Comparison of ENCODE assay signal across 19 mouse cellular contexts in the genomic region with DNA sequence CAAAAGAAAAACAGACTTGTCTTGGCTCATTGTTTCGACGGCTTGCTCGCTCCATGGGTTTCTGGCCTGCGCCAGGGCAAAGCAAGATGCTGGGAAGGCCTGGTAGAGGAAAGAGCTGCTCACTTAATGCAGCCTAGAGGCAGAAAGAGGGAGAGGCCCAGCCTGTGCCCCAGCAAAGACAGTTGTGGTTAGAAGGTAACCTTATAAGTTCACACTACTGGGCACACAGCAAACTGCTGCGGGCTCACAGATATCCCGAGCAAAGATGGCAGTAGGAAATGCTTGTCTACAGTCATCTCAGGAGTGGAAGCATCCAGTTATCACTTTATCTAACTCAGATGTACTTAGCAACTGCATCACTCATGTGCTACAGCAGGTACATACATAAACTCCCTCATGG.
"Had no signal": no experiment of that assay in that cellular context is flagged by ENCODE, and none has a peak within 500 bp of the region (broad histone marks: within the 10 kb centered on the region; RNA-seq: fewer than 3 reads in every experiment).

No protein-coding gene starts in this region.

- H3K27ac ChIP-seq: midbrain, embryonic 10.5 days; midbrain, embryonic 12.5 days; neural tube, embryonic 13.5 days; neural tube, embryonic 15.5 days had no signal

- H3K27me3 ChIP-seq: midbrain, embryonic 12.5 days; neural tube, embryonic 13.5 days; neural tube, embryonic 15.5 days had no signal

- H3K9ac ChIP-seq: lung, embryonic 14.5 days; midbrain, embryonic 12.5 days; neural tube, embryonic 13.5 days; neural tube, embryonic 15.5 days had no signal

- H3K4me2 ChIP-seq: lung, embryonic 14.5 days; midbrain, embryonic 12.5 days; neural tube, embryonic 13.5 days; neural tube, embryonic 15.5 days had no signal

- DNase-seq: lung, adult 18-20 months; lung, embryonic 14.5 days; lung, postnatal 10 days; lung, postnatal 4 days; midbrain, embryonic 14.5 days; retina, postnatal 1 day; right cerebral cortex, adult 18-20 months; right cerebral cortex, postnatal 25 days; right cerebral cortex, postnatal 4 days; spleen, adult 18-20 months; thymus, adult 18-20 months; thymus, postnatal 14 days; thymus, postnatal 4 days had no signal

- ATAC-seq: midbrain, embryonic 16.5 days had no signal

- H3K36me3 ChIP-seq: midbrain, embryonic 10.5 days; midbrain, embryonic 12.5 days; neural tube, embryonic 13.5 days; neural tube, embryonic 15.5 days had no signal

- H3K9me3 ChIP-seq: midbrain, embryonic 10.5 days; midbrain, embryonic 12.5 days; neural tube, embryonic 13.5 days; neural tube, embryonic 15.5 days had no signal

- H3K4me1 ChIP-seq: midbrain, embryonic 10.5 days; midbrain, embryonic 12.5 days; neural tube, embryonic 13.5 days; neural tube, embryonic 15.5 days had no signal

- H3K4me3 ChIP-seq: midbrain, embryonic 10.5 days; midbrain, embryonic 12.5 days; myocyte; neural tube, embryonic 13.5 days; neural tube, embryonic 15.5 days had no signal
